Mouse (Mus musculus) cerebellum, postnatal 14 days (tissue): ENCODE results near the gene Pdcd1lg2.

Experiments
- DNase-seq, 2 experiments: peaks; one replicate each; pipeline ENCODE4 v3.0.0; 2021; ENCODE audit warnings: mixed read lengths in 2 of 2

Gene Pdcd1lg2

DNA sequence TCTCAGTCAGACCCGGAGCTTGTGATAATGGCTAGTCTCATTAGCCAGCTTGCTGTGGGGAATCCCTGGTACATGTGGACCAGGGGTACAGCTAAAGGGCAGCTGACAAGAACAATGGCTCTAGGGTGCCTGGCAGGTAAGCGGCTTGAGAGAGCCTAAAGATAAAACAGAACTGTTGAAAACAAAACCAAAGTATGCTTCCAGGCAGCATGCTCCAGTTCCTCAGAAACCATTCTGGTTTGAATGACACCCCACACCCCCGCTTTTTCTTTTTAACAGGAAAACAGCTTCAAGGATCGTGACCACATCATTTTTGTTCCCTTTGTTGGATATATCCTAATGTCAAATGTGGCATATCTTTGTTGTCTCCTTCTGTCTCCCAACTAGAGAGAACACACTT lies at the start of gene Pdcd1lg2:
Gene Pdcd1lg2, plus strand, starts transcription at position 301 of the 400 bp plus-strand sequence.
- no peak for DNase-seq

DNA sequence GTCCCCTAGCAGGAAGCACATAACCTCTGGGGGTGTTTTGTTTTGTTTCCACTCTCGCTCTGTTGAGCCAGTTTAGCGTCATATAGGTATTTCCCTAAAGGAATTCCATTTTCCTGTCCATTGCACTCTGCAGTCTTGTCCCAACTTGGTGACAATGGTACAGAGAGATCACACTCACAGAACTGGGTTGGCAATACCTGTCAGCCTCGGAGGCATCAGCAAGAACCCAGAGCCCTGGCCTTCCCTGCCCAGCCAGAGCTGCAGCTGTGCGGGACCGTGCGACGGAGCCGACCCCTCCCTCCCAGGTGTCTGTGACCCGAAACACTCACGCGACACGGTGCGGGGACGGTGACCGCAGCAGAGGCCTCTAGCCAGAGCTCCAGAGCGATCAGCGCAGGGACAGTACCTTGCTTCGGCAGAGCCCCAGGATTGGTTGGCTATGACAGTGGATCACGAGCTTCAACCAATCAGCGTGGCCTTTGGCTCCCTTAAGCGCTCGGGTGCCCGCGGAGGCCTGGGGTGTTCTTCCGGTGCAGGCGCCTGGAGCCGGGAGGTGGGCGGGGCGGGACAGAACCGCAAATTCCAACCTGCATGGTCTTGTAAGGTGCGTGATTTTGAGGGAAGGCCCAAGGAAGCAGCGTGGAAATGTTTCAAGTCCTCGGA lies 49.1 kb upstream of the Pdcd1lg2 start:
- DNase-seq = peak; percentile 90 to 92

DNA sequence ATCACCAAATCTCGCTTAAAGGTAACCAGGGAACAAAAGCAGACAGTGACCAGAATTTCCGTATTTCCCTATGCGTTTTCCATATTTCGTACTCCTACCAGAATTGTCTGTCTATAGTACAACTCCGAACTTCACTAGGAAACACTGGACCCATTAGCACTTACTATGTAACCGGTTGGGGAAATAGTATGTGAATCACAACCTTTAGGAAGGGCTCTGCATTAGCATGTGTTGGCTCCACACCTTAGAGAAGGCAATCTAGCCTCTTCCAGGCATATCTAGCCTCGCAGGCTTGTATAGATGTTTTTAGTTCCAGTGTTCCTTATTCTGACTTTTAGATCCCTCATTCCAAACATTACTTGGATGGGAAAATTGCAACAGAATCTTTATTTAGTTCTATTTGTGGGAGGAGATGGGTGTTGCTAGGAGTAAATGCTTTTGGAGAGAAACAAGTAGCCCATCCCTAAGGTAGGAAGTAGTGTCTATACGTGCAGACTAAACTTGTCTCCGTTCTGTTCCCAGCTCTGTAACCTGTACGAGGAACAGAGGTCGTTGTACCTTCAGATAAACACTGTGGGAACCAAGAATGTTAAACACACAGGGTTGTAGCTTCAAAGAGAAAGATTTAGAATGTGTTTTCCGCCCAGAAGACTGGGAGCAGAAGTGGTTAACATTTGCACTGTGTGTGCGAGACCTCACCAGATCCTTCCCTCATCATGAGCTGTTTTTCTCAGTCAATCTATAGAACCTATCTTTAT lies 48.4 kb upstream of the Pdcd1lg2 start:
- no peak for DNase-seq

DNA sequence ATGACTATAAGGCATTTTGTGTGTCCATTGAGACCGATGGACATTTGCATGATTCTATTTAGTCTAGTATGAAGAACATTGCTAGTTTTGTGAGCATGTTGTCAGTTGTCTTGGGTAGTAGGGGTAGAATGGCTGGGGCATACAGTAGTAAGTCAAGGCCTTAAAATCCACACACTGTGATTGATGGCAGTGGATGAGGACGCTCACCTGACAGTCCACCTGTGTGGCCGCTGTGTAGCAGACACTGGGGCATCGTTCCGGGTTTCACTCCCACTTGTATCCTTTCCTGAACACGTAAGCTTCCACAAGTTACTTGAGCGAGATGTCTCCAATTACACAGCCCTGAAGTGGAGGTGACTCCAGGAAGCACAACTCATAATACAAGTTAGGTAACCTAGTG lies 47.2 kb upstream of the Pdcd1lg2 start:
- no peak for DNase-seq

DNA sequence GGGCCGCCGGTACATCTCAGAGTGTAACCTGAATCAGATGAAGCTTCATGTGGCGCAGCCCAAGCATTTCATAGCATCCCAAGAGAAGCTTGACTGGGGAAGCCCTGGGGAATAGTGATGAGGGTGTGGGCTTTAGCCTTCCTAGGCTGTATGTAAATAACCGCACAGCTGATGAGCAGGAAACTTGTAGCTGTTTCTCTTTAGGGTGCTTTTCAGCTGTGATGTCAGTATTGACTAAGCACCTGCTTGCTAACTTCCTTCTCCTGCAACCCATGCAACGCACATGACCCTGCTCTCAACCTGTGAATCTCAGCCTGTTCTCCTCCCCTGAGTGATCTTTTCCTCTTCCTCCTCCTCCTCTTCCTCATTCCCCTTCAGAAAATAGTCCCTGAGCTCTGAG lies 46.6 kb upstream of the Pdcd1lg2 start:
- DNase-seq = no peak

DNA sequence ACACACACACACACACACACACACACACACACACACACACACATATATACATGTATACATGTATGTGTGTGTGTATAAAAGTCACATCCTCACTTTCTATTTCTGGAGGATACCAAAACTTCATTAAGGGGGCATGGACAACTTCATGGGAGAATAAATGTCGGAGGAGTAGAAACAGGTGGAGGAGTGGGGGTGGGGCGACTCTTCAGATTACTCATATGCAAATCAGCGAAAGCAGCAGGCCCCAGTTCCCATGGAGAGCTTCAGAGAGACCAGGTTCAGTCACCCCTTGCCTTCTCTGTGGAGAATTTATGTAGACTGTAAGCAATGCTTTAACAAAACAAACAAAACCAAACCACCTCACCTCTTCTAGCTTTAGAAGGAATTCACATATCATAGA lies 45.6 kb upstream of the Pdcd1lg2 start:
- DNase-seq = peak in 1 of 2 experiments; percentile 19

DNA sequence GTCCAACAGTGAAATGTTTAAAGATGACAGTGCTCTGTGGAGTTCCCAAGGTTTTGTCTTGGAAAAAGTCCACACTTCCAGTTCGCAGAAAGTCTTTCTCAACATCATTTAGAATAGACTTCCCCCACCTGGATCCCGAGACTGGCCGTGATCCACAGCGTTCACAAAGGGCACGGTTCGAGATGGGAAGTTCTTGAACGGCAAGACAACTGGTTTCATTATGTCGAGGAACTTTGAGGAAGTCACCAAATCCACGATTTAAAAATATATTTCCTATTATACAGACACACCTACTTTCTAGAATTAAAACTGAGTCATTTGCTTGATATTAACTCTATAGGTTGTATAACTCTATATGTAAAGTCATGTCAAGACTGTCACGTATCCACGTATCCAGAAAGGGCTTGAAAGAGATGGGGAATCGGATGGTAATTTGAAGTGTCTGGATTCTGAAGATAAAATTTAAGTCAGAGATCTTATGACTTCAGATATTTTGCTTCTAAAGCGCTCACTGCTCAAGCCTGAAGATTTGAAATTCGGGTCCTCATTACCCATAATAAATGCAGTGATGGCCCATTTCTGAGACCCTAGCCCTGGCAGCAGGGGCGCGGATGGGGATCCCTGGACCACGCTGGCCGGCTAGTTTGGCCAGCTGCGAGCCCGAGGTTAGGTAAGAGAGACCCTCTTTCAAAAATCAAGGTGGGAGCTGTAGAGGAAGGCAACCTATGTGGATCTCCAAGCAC lies 44.3 kb upstream of the Pdcd1lg2 start:
- no peak for DNase-seq

DNA sequence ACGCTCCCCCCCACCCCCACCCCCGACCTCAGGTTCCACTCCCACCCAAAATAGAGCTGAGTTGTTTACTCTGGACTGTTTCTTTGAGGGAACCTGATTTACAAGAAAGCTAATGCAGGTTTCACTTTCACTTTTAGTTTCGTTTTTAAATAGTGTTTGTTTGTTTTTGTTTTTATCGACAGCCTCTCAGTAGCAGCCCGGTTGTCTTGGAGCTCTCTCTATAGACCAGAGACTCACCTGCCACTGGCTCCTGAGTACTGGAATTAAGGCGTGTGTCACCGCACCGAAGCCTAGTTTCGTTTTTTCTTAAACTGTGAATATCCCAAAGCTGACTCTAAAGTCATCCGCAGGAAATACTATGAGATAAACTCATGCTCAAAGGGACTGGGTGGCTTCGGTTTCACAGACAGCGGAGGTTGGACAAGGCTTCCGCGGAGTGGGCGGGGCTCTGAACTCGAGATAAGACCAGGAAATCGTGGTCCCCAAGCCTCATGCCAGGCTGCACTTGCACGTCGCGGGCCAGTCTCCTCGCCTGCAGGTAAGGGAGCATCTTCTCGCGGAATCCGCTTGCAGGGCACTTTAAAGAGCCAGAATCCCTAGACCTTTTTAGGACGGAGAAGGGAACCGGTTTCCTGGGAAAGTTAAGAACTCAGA lies 43.6 kb upstream of the Pdcd1lg2 start, which contains the start of the genes Plgrkt and Cd274:
Gene Plgrkt, minus strand, starts transcription at position 422 of the 654 bp plus-strand sequence.
Gene Cd274, plus strand, starts transcription at position 487 of the 654 bp plus-strand sequence.
- DNase-seq = peak; percentile 67 to 68

DNA sequence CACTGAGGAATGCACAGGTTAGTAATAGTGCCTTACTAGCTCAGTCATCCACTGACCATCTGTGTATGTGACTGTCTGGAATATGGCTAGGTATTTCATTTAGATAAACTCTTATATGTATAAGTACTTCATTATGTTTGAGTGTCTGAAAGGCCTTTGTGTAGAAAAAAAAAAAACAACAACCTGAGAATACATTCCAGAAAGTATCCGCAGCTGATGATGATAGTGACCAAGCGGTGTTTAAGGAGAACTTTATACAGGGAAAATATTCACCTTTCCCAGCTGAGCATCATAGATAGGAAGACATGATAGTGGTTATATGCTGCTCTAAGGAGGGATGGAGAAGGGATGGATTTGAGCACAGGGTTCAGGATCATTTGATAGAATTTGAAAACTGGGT lies 42.7 kb upstream of the Pdcd1lg2 start:
- DNase-seq = no peak

DNA sequence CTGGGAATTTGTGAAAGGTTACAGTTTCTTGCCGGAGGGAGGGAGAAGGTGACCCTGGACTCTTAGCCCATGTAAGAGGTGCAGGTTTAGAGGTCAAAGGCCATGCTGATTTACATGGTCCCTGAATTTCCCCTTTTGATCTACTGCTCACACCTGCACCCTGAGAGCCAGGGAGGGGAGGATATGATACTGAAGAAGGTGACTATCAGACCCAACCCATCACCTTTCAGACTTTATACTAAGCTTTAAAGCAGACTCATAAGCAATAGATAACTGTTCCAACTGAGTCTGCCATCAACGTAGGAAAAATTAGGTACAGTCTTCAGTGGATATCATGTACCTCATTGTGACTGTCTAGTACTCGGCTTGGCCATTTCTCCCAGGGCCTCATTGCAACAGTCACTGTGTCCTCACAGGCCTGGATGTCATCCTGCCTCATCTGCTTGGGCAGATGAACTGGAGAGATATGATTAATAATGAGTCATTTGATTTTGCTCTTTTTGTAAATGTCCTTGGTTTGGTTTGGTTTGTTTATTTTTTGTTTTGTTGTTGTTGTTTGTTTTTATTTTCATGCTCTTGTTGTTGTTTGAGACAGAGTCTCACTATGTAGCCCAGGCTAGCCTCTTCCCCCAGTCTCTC lies 41.9 kb upstream of the Pdcd1lg2 start:
- no peak for DNase-seq

DNA sequence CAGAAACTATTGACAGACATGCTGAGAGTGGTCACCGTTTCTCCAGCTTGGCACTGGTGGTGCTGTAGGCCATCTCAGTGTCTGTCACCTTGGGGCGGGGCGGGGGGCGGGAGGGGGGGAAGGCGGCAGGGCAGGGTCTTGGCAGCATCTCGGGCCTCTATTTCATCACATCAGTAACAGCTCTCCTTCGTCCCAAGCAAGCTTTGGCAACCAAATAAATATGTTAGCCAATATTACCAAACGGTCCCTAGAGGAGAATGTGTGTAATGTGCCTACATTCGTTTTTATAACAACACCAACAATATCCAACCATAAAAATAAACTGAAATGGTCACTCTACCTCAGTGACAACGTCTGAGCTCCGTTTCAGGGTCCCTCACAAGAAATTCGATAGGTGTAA lies 40.6 kb upstream of the Pdcd1lg2 start:
- DNase-seq = no peak

DNA sequence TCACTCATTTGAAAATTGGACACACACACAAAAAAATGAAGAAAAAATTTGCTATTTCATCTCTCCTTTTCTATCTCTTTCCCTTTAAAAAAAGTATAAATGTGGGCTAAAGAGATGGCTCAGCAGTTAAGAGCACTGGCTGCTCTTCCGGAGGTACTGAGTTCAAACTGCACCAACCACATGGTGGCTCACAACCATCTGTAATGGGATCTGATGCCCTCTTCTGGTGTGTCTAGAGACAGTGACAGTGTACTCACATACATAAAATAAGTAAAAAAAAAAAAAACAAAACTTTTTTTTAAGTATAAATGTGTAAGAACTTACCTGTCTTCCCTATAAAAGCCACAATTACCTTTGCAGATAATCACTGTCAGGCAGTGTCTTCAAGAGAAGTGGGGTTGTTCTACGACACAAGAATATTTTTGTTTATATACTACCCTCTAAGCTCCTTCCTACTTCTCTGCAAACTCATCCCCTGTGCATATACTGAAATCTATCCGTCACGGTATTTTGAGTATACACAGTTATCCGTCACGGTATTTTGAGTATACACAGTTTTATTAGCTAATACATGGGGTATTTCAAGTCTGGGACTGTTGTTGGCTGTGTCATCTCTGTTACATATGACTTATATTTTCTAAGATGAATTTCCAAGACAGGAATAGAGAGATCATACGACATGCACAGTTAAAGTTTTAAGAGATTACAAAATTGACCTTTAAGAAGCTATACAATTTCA lies 40.0 kb upstream of the Pdcd1lg2 start:
- no peak for DNase-seq

DNA sequence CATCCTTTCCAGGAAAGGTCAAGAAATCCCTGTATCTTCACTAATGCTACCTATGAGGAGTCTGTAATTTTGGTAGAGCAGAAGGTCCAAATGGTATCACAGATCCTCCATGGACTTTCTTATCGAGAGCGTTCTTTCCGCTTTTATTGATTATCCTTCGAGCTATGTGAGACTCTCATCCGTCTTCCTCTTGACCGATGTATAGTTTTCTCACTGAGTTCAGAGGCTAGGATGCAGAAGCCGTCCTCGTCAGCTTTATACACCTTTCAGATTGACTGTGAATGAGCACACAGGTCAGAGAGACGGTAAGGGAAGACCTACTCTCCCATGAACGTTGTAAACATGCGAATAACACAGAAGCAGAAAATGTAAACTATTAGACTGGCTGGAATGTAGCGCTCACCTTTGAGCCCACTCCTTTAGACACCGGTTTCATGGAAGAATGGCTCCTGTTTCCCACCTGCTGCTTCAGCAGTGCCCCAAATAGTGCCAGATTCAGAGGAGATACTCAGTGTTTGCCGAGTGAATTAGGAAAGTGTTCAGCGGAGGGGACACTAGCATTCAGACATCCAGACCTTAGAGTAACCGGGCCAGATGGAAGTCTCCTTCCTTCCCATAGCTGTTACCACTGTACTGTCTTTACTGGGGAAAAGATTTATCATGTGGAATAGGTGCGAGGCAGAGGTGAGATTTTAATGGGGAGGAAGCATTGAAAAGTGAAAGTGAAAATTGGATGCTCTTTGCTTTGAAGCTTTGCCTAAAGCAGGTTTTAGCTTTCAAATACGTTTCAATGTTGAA lies 39.2 kb upstream of the Pdcd1lg2 start:
- no peak for DNase-seq

DNA sequence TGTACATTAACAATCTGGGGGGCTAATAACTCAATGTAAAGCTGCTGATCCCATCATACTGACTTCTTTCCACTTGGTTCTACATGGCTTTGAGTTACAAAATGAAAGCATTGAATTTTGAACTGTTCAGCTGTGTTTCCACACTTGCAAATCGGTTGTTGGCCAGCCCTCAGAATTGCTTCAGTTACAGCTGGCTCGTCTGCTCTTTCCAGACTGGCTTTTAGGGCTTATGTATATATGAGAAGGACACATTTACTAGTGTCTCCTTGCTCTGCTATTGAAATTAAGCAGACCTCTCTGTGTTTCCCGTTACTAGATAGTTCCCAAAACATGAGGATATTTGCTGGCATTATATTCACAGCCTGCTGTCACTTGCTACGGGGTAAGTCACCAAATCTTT lies 38.6 kb upstream of the Pdcd1lg2 start:
- no peak for DNase-seq

DNA sequence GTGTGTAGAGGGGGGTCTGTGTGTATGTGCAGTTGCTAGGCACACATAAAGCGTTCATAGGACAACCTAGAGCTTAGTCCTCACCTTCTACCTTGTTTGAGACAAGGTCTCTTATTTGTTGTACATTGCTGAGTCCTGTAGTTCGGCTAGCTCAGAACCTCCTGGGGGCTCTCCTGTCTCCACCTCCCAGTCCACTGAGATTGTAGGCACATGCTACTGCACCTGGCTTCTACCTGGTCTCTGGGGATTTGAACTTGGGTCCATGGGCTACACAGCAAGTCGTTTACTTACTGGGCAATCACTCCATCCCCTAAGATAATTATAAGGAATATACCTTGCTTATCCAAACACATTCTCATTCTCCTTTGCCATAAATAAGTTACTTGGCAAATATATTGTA lies 38.1 kb upstream of the Pdcd1lg2 start:
- no peak for DNase-seq

DNA sequence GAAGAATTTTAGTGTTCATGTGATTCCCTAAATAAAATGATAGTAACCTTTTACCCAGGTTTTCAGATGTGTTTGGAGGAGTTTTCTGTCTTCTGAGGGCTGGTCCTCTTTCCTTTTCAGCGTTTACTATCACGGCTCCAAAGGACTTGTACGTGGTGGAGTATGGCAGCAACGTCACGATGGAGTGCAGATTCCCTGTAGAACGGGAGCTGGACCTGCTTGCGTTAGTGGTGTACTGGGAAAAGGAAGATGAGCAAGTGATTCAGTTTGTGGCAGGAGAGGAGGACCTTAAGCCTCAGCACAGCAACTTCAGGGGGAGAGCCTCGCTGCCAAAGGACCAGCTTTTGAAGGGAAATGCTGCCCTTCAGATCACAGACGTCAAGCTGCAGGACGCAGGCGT lies 37.3 kb upstream of the Pdcd1lg2 start:
- DNase-seq = no peak

DNA sequence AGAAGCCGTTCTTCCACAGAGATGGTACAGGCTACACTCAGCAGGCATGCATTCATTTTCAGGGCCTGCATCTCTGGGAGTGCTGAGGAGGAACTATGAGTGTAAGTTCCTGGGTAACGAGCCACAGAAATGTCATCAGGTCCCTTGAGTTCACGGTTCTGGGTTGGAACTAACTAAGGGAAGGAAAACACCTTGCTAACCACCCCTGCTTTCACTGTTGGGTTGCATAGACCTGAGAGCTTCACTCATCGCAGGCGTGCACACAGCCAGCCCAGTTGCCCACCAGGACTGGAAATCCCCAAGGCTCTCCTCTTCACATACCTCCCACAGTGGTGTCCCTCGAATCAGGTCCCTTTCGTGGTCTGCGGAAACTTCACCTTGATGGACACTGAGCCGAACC lies 35.8 kb upstream of the Pdcd1lg2 start:
- no peak for DNase-seq

DNA sequence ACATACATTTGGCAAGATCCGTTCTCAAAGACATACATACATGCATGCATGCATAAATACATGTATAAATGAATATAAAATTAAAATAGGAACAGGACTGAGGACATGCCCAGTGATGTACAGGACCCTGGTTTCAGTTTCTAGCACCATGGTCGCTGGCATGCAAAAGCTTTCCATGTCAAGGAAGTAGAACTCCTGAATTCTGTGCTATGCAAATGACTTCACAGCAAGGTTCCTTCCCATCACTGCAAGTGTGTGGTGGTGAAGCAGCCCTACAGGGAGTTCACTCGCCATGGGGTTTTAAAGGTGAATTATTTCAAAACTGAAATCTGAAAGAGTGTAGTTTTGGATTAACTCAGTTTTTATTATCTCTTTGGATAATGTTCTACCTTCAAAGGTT lies 34.3 kb upstream of the Pdcd1lg2 start:
- no peak for DNase-seq

DNA sequence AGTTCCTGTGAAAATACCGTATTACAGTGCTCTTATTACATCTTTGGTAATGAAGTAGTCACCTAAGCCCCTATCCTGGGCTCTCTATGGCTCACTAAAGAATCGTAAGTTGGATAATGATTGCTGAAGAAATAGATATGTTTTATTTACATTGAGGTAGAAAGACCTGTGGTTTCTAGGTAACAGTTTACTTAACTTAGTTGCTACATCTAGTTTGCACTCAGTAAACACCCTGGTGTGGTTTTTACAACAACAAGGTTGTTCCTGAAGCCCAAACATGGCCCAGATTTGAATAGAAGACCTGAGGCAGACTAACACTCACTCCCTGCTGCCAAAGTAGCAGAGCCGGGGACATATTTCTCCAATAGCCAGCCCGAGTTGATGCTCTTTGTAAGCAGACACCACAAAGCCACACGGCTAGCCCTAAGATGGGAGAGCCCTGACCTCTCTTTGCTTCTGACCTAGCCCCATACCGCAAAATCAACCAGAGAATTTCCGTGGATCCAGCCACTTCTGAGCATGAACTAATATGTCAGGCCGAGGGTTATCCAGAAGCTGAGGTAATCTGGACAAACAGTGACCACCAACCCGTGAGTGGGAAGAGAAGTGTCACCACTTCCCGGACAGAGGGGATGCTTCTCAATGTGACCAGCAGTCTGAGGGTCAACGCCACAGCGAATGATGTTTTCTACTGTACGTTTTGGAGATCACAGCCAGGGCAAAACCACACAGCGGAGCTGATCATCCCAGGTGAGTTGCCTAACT lies 30.7 kb upstream of the Pdcd1lg2 start:
- DNase-seq = no peak

DNA sequence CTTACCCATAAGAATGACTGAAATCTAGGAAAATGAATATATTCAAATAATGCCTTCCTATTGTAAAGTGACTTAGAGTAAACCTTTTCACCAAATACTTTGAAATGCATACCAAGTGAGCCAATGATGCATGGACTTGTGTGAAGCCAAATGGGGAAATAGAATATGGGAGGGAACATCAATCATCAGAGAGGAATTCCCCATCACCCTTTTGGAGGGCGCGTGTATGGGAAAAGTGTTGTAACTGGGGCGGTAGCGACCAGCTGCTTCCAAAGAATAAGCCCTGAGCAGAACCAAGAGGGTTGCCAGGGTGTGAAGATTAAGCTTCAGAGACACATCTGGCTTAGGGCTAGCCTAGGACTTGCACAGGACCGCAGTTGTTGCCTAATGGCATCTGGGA lies 27.4 kb upstream of the Pdcd1lg2 start:
- DNase-seq = no peak
